Mouse (Mus musculus): ENCODE measurements around the gene Ypel4.

- TF ChIP-seq CTCF (IDR thresholded peaks at IDR 0.05; ENCODE audit: control insufficient read depth, insufficient read depth, insufficient read length) (no peak), MYOD1 (IDR thresholded peaks at IDR 0.05; ENCODE audit: control insufficient read depth, insufficient read length, low read depth) (no peak), USF1 (IDR thresholded peaks at IDR 0.05; ENCODE audit: low read depth) (no peak), MAX (IDR thresholded peaks at IDR 0.05) (no peak), CEBPB (IDR thresholded peaks at IDR 0.05; ENCODE audit: low read depth) (no peak), FOSL1 (IDR thresholded peaks at IDR 0.05; ENCODE audit: insufficient read depth, low read length, poor library complexity, severe bottlenecking) (no peak), MYOG (IDR thresholded peaks at IDR 0.05; ENCODE audit: control insufficient read depth, extremely low read depth, insufficient read length) (no peak)
These were observed 7.1 kb upstream of the Ypel4 start for GRCm38 (mm10) chr2:84726716-84727115.
